Mouse (Mus musculus) heart, adult 2 months (tissue): Measurements from ENCODE around the gene Rsbn1l. TPM values are rescaled to one million over a fixed set of nuclear protein-coding genes. Genes with fewer than 3 reads are reported as not detected.

Experiments used
- DNase-seq, 2 experiments: peaks; one replicate each; pipeline ENCODE4 v3.0.0; 2021
- H3K27ac ChIP-seq: fragments of 200-600 bp; 2 replicates; pipeline ENCODE4 v1.8.1; 2022
- H3K27me3 ChIP-seq: fragments of 200-500 bp; 2 replicates; pipeline ENCODE4 v1.6.1; 2012; ENCODE audit warnings: mild to moderate bottlenecking, low read length, inconsistent platforms, mixed read lengths; ENCODE audit not compliant: control insufficient read depth, insufficient read depth
- H3K36me3 ChIP-seq: fragments of 200-500 bp; 2 replicates; pipeline ENCODE4 v1.6.1; 2012; ENCODE audit warnings: low read length, inconsistent platforms; ENCODE audit not compliant: control insufficient read depth, insufficient read depth
- H3K4me1 ChIP-seq: fragments of 200-500 bp; 2 replicates; pipeline ENCODE4 v1.6.1; 2011; ENCODE audit warnings: low read length; ENCODE audit not compliant: control insufficient read depth, insufficient read depth
- H3K4me3 ChIP-seq: fragments of 200-600 bp; 2 replicates; pipeline ENCODE4 v1.8.1; 2022
- H3K79me2 ChIP-seq: fragments of 200-500 bp; replicated peaks from 2 replicates; pipeline ENCODE4 v1.6.1; 2012; ENCODE audit warnings: mild to moderate bottlenecking, inconsistent platforms, low read length, moderate library complexity, mixed read lengths; ENCODE audit not compliant: control insufficient read depth, insufficient read depth
- H3K9ac ChIP-seq: fragments of 200-500 bp; 2 replicates; pipeline ENCODE4 v1.6.1; 2012; ENCODE audit warnings: low read depth, mild to moderate bottlenecking, control low read depth, inconsistent platforms, low read length, mixed read lengths
- CTCF ChIP-seq: fragments of 200-600 bp; IDR thresholded peaks from 2 replicates; pipeline ENCODE4 v1.8.1; 2022; ENCODE audit warnings: antibody characterized with exemption, mild to moderate bottlenecking, moderate library complexity
- EP300 ChIP-seq: fragments of 200-500 bp; IDR thresholded peaks from 2 replicates; pipeline ENCODE4 v1.6.1; 2011; ENCODE audit warnings: low read depth, low read length, control low read depth; ENCODE audit not compliant: insufficient read depth
- POLR2A ChIP-seq: fragments of 200-500 bp; IDR thresholded peaks from 2 replicates; pipeline ENCODE4 v1.6.1; 2011; ENCODE audit warnings: mild to moderate bottlenecking, low read depth, low read length, control low read depth; ENCODE audit not compliant: insufficient read depth
- WGBS: fragments of 180-500 bp; shearing (Covaris S2); methylation state at CpG from one replicate; pipeline ENCODE4 v1.1.7; 2018; 5-methylcytosine and 5-hydroxymethylcytosine counted together
- intact Hi-C: fragments of 180-260 bp; cut with DNase I; formaldehyde crosslinking; loops from one replicate; pipeline ENCODE4 v1.15.1; 2025
- polyA plus RNA-seq: library from polyadenylated mRNA; depleted of rRNA; stranded (reverse); fragments of >200 nt; gene quantifications from 2 replicates; pipeline ENCODE4 v1.2.3, GENCODE M21; 2012; rRNA removed
- total RNA-seq, 2 experiments: library from RNA; stranded (reverse); gene quantifications; 2 replicates each; pipeline ENCODE4 v1.2.3; 2021

The Rsbn1l gene
- total and polyA plus RNA-seq, 3 experiments, result 3.7 to 15.1 (median 11.5) TPM

- intact Hi-C loops, result no loop called here
- no peak overlapping the region for H3K4me3 ChIP-seq
- DNase-seq, result no peak
- no peaks in the 10 kb centered on the region for H3K79me2 ChIP-seq
- no peak overlapping the region for H3K27ac ChIP-seq
- H3K36me3 ChIP-seq, result peaks cover under 1% of the 10 kb centered on the region; the same call in 1 of the 2 replicates
- H3K27me3 ChIP-seq, result no peaks in the 10 kb centered on the region
- 92% methylated on average over 2 of the region's 2 CpGs for WGBS
- H3K9ac ChIP-seq, result no peak overlapping the region
- TF ChIP-seq POLR2A (no peak), CTCF (no peak), EP300 (no peak)
- H3K4me1 ChIP-seq, result peaks cover 2% of the 10 kb centered on the region; the same call in 1 of the 2 replicates
Observed at GRCm38 (mm10) chr5:20847010-20847409, 109.2 kb downstream of the Rsbn1l start.

- Histone ChIP-seq H3K27ac (no peak overlapping the region), H3K9ac (no peak overlapping the region), H3K36me3 (peaks cover 7% of the 10 kb centered on the region), H3K27me3 (no peaks in the 10 kb centered on the region), H3K4me1 (peaks cover 2% of the 10 kb centered on the region), H3K4me3 (no peak overlapping the region), H3K79me2 (no peaks in the 10 kb centered on the region)
- WGBS, result 78% methylated on average over 2 of the region's 2 CpGs
- intact Hi-C loops, result no loop called here
- no peak for DNase-seq
- TF ChIP-seq POLR2A (no peak), EP300 (no peak), CTCF (no peak)
Observed at GRCm38 (mm10) chr5:20843816-20844215, 112.4 kb downstream of the Rsbn1l start.

- peaks cover 2% of the 10 kb centered on the region for H3K4me1 ChIP-seq
- H3K27me3 ChIP-seq, result no peaks in the 10 kb centered on the region
- no peak overlapping the region for H3K4me3 ChIP-seq
- no peak overlapping the region for H3K27ac ChIP-seq
- H3K36me3 ChIP-seq, result peaks cover 7% of the 10 kb centered on the region
- intact Hi-C loops, result no loop called here
- no peaks in the 10 kb centered on the region for H3K79me2 ChIP-seq
- no peak for DNase-seq
- TF ChIP-seq CTCF (no peak), EP300 (no peak)
- 85% methylated on average over 2 of the region's 3 CpGs for WGBS
- no peak overlapping the region for H3K9ac ChIP-seq
Observed at GRCm38 (mm10) chr5:20843405-20843804, 112.8 kb downstream of the Rsbn1l start.

Other genes starting within 250 kb of the Rsbn1l start
- 10 to 100 TPM; 61.2 to 75.2 TPM for gene Phtf2, start 74.3 kb downstream of the Rsbn1l start, total RNA-seq
- 14.3 and 35.7 TPM in 2 replicates for gene Phtf2, start 74.3 kb downstream of the Rsbn1l start, polyA plus RNA-seq
- 10 to 100 TPM; 20.9 to 28.3 TPM for gene Tmem60, start 74.2 kb downstream of the Rsbn1l start, total RNA-seq
- gene Tmem60, start 74.2 kb downstream of the Rsbn1l start, polyA plus RNA-seq, result 23.3 and 31.7 TPM in 2 replicates
- gene Ptpn12, start 99.5 kb upstream of the Rsbn1l start, total RNA-seq, result 10 to 100 TPM; 28.8 to 29.0 TPM
- gene Ptpn12, start 99.5 kb upstream of the Rsbn1l start, polyA plus RNA-seq, result 24.8 and 35.3 TPM in 2 replicates
- 1 to 10 TPM; 3.5 to 3.7 TPM for gene Gsap, start 229.9 kb upstream of the Rsbn1l start, total RNA-seq
- gene Gsap, start 229.9 kb upstream of the Rsbn1l start, polyA plus RNA-seq, result 1.7 and 4.7 TPM in 2 replicates